Mouse (Mus musculus) kidney, postnatal 14 days (tissue): Measurements from ENCODE around the gene Rictor.

Experiments
- DNase-seq: peaks from one replicate; pipeline ENCODE4 v3.0.0; 2022; ENCODE audit warnings: mixed read lengths

Rictor gene

DNA sequence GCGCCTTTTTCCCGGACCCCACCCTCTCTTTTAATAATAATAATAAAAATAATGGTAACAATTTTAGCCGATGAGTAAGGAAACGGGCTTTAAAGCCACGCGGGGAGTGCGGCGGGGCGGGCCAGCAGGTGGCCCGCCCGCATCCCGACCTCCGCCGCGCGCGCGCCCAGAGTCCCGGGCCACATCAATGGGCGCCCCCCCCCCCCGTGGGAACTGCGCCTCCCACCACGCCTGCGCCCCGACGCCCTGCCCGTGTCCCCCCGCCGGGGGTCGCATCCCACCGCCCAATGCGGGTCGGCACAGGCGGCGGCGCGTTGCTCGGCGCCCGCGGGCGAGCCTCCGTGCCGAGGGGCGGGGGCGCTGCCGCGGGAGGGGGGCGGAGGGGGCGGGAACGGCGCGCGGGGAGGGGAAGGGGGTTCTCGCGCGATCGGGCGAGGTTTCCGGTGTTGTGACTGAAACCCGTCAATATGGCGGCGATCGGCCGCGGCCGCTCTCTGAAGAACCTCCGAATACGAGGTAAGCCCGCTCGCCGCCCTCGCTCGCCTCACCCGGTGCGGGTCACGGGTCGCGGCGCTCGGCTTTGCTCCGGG, at the start of gene Rictor:
TSS of gene Rictor (plus strand) at position 444 of the 590 bp plus-strand sequence.
- peak; percentile 91 for DNase-seq

DNA sequence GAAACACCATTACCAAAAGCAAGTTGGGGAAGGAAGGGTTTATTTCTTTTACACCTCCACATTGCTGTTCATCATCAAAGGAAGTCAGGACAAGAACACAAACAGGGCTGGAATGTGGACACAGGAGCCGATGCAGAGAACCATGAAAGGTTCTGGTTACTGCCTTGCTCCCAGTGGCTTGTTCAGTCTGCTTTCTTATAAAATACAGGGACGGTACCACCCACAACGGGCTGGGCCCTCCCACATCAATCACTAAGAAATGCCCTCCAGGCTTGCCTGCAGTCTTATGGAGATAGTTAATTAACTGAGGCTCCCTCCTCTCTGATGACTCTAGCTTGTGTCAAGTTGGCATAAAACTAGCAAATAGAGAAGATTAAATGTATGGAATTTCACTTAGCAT, 46.2 kb upstream of the Rictor start:
- no peak for DNase-seq

DNA sequence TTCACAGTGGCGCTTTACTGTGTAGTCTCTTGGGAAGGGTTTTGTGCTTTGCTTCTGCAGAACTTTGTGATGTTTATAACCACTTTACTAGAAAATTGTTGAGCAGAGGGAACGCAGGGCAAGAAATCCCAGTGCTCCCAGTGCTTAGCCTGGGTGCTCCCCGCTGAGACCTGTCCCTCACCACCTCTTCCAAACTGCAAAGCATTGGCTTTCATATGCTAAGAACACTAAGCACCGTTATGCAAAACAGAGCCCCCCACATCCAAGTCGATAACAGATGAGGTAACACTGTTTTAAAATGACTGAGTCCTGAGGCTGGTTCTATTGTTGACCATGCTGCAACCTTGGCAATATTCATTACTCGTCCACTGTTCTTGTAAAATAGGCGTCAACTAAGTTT, 44.2 kb upstream of the Rictor start:
- DNase-seq = no peak

DNA sequence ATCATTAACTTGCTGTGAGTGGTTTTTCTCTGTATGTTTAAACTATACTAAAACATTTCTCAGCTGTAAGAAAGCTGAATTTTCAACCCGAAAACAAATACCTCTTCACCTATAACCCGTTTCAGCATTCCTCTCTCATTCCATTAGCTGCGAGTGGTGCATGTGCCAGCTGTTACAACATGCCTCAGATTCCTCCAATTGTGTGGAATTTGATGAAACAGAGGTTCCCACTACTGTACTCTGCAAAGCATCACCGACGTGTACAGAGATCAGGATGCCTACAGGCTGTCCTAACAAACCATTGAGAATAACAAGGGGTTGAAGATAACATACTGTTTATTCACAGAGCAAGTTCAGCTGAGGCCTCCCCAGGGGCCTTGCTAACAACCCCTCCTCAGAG, 42.1 kb upstream of the Rictor start:
- DNase-seq = no peak

DNA sequence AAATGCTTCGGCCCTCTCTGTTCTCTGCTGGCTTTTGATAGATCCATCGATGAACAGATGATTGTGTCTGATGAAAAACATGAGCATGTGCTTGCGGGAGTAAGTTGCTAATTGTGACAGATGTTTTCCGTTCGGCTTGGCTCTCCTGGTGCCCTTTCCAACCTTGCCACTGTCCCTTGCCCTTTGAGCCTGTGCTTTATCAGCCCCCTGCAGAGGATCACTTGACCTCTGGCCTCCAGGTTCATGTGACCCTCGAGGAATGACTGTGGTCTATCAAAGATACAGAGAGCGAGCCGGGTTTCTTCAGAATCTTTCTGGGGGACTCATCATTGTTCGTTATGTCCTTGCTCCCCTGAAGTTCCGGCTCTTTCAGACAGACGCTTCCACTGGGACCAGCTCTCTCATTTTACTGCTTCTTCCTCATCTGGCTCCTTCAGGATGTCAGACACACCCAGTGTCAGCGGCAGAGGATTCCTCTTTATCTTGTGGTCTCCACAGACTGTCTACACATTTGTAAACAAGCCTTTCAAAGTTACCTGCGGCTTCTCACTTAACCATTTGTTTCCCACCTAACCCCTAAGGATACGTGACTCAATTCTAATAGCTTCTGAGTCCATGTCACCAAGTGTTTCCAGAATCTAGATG, 39.3 kb upstream of the Rictor start:
- no peak for DNase-seq

DNA sequence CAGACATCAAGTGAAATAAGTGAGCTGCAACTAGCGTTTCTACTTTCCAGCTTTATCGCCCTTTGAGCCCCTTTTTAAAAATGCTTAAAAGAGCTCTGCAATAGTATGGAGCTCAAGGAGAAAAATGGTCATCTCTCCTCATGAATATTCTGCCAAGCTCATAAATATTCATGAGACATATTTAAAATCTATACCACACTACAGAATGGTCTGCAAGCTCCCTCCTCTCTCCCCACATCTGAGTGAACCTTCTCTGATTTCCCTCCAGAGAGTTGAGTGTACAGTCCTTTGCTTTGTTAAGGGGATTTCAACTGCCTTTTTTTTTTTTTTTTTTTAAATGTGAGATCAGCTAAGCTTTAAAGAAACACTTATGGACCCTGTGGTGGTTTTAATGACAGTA, 29.7 kb upstream of the Rictor start:
- no peak for DNase-seq

DNA sequence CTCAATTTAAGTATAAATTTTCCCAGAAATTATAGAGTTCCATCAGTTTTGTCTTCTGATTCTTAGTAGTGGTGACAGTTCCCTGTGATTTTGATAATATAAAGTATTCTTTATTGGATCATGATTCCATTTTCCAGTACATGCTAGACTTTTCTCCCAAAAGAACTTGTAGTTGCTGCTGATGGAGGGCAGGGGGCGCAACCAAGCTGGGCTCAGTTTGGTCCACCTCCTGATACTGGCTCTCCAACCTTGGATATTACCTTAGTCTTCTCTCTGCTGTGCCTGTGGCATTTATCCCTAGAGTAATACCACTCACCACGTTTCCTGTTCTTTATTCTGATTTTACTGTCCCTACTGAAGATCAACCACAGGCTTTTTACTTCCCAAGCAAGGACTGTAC, 6.0 kb upstream of the Rictor start:
- peak; percentile 22 for DNase-seq

DNA sequence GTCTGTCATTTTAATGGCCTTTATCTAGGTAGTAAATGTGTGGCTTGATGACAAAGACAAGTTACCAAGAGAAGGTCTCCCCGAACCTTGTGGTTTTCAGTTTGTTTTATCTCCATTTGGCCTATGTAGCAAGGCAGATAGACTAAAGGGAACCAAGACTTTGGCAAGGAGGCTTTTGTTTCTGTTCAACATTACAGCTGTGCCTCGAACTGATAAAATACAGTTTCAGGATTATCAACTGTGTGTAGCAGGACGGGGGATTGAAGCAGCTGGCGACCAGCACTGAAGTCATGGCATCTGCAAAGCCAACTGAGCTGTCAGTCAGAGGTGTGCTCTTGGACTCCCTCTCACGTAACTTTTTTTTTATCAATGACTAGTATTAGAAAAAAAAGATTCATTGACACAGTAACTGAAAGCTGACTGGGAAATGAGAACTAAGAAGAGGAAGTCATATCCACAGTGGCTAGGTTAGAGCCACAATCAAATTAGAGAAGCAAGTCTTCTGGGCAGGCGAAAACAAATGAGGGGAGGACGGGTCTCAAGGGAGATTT, 2.8 kb upstream of the Rictor start:
- no peak for DNase-seq

DNA sequence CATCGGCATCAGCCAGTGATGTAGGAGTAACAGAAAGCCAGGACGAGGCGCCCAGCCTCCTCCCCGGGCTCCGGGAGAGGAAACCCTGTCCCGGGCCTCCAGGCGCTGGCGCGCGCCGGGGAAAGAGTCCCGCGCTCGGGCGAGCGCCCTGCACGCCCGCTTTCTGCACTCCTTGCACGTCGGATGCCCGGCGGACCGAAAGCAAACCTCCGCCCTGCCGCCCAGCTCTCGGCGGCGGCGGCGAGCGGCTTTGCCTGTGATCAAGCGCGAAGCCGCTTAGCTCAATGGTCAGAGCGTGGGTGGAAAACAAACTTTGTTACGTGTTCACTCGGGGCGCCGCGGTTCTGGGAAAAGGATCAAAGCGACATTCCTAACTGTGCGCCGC, 636 bp upstream of the Rictor start:
- peak; percentile 72 for DNase-seq

DNA sequence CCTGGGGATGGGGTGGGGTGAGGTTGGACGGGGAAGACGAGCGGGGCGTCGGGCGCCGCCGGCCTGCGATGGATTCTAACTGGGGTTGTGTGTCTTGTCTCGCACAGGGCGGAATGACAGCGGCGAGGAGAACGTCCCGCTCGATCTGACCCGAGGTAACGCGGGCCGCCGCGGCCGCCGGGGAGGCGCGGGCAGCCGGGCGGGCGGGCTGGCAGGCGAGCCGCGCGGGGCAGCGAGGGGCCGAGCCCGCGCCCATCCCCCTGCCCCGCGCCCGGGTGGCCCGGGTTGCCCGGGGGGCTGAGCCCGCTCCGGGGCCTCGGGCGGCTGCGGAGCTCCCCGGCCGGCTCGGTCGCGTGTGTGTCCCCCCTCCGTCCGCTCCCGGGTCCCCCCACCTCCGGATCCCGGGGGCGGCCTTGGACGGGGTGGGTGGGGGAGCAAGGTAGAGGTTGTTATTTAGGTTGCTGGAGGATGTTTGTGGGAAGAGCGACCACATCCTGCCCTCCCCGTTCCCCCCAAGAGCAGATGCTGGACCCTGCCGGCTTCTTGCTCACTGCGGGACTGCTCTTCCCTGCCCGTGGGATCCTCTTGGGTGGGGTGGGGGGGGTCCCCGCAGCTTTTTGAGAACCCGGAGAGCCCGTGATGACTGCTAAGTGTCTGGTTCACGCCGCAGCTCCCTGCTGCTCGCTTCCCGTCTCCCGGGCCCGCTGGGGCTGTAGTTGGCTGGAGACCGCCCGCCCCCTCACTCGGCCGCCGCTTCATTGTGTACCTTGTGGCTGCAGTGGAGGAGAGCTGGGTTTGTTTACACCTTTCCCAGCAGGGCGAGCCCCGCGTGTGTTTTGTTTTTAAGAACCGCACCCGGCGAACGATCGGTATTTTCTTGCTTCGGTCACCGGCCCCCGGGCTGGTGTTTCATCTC, 605 bp downstream of the Rictor start:
- peak; percentile 42 for DNase-seq

DNA sequence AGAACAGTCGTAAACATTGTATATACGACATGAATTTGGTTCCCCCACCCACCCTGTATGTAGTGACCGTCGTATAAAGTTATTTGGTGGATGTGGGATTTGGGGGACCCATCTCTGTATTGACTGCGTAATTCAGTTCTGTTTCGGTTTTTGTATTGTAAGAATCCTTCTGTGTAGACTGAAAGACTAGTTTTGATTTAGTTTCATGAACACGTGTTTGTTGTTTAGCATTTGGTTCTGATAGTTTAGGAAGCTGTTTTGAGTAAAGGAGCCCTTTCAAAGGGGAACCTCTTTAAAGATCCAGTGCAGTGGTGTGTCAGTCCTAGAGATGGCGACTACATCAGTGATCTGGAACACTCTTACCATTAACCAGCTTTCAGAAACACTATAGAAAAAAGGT, 1.4 kb downstream of the Rictor start:
- no peak for DNase-seq

DNA sequence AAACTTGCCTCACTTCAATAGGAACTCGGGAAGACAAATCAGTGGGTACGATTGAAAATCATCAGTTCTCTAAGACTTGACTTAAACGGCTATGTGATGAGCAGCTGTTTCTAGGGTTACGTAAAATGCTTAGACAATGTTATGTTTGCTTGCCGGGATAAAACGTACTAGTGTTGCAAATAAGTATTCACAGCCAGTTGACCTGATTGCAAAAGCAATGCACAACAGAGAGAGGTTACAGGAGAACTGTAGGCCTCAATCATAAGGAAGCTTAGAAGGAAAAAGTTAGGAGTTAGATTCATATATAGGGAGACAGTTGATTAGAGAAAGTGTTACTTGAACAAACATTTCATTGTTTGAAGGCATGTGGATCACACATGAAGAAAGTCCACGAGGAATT, 2.2 kb downstream of the Rictor start:
- DNase-seq = no peak

DNA sequence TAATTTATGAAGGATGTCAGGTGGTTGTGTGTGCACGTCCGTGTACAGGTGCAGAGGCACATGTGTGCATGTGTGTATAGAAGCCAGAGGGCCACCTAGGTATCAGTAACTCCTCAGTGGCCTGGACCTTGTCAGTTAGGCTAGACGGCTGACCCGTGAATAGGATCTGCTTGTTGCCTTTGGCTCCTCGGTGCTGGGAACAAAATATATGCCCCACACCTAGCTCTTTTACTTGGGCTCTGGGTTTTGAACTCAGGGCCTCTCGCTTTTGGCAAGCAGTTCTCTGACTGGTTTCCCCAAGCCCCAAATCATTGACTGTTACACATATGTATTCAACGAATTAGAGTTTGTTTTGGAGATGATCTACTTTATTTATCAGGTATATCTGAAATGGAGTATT, 3.0 kb downstream of the Rictor start:
- no peak for DNase-seq

DNA sequence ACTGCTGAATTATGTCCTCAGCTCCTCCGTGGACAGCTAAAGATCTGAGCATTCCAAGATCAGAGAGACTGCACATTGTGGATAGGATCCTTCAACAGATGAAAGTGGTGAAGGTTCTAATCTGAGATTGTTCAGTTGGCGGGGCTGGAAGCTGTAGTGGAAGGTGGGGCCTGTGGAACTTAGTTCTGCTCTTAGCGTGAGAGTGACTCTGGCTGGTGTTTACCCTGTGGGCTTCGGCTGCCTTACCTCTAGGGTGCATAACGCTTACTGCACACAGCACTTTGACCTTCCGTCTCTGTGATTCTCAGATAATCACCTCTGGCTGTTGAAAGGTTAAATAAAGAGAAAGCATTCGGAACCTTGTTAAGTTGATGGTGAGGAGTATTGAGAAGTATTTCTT, 6.6 kb downstream of the Rictor start:
- DNase-seq = peak; percentile 14

DNA sequence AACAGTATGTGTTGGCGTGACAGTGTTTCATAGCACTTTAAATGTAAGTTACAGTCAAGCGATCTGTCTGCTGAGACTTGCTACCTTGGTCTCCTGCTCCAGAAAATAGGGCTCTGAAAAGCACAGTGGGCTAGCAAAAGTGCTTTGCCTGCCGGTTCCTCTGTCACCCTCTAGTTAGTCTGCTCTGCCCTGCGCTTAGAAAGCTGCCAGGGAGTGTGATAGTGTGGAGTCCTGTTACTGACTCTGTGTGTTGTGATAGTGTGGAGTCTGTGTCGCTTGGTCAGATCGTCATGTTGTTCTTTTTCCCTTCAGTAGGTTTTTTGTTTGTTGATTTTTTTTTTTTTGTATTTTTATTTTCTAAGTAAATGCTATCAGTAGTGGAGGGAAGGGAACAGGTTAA, 7.1 kb downstream of the Rictor start:
- no peak for DNase-seq

DNA sequence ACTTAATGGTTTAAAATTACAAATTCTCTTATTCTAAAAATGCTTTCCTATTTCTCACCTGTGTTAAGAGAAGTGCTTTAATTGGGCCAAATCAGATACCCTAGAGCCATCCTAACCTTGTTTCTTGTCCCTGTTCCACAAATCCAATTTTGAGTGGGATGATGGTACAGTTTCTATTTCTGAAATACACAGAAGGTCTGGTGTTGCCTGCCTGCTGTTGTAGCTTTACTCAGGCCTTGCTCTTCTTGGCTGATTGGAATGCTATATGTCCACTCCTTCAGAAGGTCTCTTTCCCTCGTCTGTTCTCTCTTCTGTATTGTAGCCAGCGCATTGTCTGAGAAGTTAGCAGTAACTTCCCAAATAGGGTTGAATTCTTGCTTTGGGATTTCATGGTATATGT, 13.2 kb downstream of the Rictor start:
- no peak for DNase-seq

DNA sequence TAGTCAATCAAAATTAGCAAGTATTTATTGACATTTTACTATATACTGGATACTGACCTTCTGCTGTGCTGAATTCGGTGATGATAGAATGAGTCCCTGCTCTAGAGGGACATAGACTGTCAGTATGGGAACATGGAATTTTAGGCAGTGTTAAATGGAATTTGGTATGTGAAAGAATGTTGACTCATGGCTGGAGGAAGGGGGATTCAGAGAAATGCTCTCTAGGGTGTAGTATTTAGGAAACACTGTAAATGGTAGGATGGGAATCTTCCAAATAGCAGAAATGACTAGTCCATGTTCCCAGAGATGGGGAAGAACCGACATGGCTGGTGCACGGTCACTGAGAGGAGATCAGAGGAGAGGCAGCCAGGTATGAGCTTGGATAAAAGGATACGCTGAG, 13.6 kb downstream of the Rictor start:
- DNase-seq = no peak

DNA sequence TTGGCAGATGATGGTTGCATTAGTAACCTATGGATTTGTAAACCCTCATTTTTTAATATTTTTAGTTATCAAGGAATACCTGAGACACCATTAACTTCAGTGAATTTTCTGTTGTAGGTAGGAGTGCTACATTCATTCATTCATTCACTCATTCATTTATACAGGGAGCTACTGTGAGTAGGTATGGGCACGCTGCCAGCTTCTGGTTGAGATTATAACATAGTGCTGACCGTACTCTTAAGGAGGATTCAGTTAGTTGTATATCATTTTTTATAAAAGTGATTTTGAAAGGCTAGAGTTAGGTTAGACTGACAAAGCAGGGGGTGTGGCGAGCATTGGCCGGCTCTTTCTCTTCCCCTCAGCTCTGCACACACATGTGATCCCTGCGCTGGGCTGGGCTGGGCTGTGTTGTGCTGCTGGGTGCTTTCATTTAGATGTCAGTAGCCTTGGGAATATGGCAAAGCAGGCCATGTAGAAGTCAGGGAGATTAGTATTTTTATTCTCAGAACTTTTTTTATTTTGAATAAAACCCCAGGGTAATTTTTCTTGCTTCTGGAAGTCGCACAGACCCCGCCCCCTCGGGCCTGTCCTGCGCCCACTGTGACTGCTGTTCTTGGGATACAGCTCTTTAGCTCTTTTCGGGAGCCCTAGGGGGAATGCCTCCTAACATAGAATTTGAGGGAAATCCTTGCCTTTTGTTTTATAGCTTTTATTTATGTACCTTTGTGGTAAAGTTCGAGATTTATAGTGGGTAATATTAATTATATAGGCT, 14.4 kb downstream of the Rictor start:
- no peak for DNase-seq

DNA sequence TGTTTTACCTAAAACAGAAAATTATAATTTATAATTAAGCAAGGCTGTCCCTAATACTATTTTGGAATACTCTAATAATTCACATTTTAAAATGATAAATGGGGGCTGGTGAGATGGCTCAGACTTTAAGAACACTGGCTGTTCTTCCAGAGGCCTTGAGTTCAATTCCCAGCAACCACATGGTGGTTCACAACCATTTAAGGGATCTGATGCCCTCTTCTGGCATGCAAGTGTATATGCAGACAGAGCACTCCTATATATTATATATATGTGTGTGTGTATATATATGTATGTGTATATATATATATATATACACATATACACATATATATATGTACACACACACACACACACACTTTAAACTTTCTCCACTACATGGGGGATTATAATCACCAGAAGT, 15.2 kb downstream of the Rictor start:
- DNase-seq = no peak

DNA sequence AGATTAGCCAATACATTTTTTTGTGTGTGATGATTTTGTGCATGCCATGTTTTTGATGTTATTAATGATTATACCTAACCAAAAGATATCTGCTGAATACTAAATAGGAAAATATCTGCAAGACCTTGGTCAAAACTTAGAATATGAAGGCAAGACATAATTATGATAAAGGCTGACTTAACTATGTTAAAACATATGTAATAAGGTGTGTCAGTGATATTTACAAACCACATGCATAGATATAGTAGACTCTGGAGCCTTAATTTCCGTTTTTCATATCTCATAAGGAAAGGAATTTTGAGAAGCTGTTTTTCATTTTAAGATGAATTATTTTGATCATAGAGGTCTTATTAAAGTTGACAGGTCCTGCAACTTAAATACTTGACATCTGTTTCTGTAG, 16.3 kb downstream of the Rictor start:
- no peak for DNase-seq

DNA sequence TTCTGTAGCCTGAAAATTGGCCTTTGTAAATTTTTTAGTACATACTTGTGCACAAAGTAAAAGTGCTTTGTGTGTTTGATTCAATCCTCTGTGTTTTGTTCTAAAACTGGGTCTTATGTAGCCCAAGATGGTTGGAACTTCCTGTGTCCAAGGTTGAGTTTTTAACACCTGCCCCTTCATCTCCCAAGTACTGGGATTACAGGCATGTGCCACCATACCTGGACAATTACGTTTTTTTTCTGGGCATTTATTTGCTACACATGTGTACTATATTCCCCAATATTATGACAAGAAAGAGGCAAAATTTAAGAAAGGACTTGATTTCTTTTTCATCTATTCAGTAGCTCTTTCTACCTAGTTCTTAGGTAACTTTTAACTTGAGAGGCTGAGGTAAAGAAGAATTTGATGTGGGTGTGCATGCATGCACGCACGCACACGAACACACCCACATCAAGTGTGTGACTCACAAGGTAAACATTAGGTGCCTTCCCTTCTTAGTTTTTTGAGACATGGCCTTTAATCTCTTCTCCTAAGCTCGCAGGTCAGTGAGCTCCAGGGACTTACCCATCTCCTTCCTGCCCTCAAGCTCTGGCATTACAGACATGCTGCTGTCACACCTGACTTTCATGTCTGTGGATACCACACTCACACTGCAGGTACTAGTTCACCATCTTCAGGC, 18.1 kb downstream of the Rictor start:
- DNase-seq = no peak

DNA sequence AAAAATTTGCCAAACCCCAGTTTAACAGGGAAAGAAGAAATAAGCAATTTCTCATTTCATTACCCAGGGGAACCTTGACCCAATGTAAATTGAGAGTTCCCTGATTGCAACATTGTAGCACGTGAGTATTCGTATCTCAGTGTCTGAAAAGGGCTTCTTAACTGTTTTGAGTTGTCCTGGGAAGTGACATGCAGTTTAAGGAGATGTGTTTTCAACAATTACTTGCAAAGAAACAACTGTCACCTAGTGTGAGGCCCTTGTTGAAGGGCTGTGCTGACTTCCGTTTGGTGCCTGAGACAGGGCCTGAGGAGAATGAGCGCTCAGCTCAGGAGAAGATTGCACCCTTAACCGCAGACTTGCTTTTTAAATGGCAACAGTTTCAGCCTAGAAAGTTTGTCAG, 24.9 kb downstream of the Rictor start:
- DNase-seq = no peak
